Mouse (Mus musculus): ENCODE measurements around the gene Amt.
A peak's percentile ranks its signal among the peaks of the same experiment; 100 is the strongest.
"Not testable (repeated sequence)": the region's sequence is repeated elsewhere in the genome, so short reads cannot be mapped to it uniquely, and the experiment has no call there.

The Amt gene

DNA sequence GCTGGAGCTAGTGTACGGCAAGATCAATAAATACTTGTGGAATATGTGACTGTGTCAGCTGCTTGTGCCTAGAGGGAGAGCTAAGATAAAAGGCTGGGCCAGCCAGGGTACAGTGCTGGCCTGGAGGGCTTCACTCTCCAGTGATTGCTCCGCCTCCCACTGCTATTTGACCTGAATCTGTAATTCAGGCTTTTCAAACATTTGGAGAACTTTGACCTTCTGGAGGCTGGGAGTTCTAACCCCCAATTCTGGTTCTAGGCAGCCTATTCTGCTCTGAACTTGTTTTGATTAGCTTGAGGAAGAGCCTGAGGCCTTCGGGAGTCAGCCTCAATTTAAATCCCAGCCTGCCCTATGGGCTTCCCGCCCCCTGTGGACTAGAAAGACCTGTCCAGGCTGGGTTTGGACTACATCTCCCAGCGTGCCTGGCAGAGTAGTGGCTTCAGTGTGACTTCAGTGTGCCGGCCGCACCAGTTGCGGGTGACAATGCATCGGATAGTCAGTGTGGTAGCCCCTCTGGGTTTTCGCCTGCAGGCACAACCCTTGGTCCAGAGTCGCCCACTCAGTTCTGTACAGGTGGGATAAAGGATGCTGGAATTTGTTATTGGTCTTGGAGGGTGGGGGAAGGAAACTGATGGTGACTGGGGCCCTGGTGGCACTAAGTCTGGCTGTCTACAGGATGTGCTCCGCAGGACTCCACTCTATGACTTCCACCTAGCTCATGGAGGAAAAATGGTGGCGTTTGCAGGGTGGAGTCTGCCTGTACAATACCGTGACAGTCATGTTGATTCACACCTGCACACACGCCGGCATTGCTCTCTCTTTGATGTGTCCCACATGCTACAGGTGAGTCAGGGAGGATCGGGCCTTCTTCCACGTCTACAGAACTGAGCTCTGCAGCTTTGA is at the start of gene Amt:
Gene Amt (plus strand): TSS at position 401 of the 903 bp plus-strand sequence.
- DNase-seq: peak; percentile 53 to 54

DNA sequence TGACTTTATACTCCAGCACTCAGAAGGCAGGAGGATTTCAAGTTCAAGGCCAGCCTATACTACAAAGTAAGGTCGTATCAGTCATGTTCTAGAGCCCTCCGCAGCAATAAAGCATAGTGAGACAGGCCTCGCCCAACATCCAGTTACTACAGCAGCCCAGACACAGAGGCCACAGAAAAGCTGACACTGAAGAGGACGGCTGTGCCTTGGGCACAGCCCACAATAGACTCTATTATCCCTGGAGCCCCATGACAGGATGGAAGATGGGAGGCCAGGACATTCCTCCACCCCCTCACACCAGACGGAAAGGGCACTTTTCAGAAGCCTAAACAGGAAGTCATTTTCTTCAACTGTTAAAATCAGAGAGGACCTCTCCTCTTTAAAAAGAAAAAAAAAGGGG is 47.7 kb upstream of the Amt start:
- DNase-seq: no peak

DNA sequence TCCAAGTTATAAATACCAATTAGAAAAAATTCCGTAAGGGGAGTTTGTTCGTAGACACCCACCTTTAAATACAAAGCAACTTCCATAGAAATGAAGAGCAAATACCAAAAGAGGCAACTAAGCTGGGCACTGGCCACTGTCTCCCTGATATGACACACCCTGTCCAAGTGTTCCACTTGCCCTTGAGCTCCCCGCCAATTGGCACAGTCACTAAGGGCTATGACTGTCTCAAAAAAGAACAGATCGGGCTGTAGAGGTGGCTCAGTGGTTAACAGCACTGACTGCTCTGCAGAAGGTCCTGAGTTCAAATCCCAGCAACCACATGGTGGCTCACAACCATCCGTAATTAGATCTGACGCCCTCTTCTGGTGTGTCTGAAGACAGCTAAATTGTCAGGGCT is 44.8 kb upstream of the Amt start:
- DNase-seq: no peak

DNA sequence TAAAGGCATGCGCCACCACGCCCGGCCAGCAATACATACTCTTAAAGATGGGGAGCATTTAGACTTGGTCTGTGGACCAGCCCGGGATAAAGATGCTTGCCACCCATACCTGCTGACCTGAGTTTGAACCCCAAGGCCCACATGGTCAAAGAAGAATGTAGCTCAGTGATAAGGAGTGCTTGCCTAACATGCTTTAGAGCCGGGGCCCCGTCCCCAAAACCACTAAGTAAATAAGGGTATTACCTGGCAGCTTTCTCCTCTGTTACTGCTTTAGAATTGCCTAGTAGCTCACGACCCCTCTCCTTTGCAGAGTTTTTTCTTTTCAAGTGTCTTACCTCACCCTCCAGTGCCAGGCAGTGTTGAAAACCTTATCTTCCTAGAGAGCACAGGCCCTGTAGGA is 43.9 kb upstream of the Amt start:
- DNase-seq: no peak

DNA sequence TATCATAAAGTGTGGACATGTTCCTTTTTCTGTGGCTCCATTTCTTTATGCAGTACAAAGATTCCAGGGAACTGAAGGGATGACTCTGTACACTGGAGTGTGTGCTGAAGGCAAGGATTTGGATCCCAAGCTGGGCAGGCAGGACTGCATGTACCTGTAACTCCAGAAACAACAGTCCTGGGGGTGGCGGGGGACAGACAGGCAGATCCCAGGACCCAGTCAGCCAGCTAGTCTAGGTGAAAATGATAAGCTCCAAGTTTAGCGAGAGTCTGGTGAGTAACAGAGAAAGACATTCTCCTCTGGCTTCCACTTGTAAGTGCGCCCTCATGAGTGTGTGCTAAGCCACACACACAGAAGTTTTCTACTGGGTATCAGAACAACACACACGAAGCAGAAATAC is 36.1 kb upstream of the Amt start:
- no peak for DNase-seq

DNA sequence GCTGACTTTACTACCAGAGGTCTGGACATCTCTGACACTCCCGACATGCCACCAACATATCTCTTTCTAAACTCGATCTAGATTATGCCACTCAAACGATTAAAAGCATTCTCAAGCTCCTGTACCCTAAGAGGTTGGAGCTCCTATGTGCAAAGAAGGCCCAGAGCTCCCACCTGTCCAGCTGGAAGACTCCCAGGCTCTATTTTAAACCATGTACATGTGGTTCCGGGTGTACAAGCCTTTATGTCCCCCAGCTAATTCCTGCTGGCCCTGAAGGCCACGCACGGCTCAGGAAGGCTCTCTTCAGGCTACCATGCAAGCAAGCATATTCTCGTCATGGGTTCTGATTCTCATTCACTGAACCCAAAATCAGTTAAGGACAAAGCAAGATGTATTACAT is 34.8 kb upstream of the Amt start:
- no peak for DNase-seq

DNA sequence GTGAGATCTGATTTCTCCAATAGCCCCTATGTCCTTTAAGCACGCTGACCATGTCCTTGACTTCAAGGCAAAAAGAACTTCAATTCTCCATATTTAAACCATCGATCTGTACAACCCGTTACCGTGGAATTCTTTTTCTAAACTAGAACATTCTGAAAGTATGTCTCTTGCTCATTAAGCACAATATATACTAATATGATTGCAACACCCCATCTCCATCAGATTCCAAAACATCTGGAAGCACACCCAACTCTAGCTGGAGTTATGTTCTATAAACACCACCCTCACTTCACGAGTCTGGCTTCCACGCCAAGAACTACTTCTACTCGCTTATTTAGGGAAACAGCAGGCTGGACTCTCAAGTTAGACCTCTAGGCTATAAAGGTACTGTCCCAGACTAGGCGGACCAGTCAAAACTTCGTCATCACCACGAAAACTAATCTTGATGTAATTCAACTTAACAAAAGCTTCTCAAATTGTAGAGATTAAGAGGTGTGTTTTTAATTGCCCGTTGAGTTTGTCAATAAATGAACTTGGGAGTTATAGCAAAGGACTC is 34.1 kb upstream of the Amt start:
- DNase-seq: no peak

DNA sequence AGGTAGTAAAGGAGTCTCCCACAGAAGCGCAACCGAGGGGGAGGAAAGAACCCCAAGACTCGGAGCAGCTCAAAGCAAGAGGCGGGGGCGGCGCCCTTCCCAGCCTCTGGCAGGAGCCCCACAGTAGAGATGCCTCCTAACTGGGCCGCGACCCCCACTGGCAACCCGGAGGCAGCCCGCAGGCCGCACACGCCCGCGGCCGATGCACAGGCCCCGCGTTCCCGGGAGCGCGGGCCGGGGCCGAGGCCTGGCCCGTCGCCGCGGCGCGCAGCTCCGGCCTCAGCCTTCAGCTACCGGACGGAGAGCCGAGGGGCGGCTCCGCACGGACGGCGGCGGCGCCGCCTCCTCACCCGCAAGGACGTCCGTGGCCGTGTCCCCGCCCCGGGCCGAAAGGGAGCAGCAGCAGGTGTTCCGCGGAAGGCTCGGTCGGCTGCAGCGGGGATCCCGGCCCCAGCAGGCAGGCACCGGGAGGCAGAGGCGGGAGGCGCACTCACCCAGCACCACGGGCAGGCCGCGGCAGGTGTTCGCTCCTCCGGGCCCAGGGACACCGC is 33.4 kb upstream of the Amt start:
- DNase-seq: peak in 1 of 2 experiments; percentile 52

DNA sequence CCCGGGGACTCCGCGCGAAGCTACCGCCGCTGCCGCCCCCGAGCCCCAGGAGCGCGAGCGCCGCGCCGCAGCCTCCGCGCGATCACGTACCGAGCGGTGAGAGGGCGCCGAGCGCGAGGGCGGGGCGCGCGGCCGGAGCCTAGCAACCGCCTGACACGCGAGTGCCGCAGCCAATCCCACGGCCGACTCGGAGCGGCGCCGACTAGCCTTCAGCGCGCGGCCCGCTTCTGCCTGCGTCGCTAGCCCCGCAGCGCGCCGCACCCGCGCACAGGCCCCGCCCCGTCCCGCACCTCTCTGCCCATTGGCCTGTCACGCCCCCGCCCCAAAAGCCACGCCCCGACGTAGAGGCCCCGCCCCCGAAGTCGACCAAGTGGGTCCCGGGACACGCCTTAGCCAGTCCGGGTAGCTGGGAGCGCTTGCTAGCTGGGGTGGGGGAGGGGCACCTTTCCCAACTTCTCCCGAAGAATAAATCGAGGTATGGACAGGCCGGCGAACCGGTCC is 32.9 kb upstream of the Amt start, which contains the start of gene Dag1:
Gene Dag1 (minus strand): TSS at position 269 of the 501 bp plus-strand sequence.
- DNase-seq: peak; percentile 99 to 100

DNA sequence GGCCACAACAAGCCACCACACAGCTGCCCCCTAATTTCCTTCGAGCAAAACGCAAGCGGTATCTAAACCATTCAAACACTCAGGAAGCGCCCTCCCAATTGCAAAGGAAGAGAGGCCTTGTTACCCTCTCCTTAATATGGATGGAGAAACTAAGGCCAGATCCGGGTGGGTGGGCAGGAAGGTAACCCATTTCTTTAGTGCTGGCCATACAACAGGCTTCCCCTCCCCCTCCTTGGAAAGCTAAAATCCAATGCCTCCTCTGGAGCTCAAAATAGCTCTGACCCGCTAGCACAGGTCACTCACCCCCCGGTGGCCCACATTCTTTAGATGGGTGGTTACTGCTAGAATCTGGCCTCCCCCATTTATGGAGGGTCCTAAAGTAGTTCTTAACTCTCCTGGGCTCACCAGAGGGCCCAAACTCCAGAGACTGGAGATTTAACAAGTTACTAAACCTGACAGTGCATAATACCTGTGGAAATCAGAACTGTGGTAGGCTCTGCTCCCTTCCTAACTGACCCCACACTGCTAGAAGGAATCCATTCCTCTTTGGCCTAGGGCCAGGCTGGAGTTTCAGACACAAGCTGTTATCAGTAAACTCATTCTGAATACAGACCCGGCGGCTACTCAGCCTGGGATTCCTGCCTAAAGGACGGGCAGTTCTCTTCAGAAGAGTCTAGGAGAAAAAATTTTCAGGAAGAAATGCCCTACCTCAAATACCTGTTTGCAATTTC is 32.3 kb upstream of the Amt start:
- peak; percentile 55 to 61 for DNase-seq

DNA sequence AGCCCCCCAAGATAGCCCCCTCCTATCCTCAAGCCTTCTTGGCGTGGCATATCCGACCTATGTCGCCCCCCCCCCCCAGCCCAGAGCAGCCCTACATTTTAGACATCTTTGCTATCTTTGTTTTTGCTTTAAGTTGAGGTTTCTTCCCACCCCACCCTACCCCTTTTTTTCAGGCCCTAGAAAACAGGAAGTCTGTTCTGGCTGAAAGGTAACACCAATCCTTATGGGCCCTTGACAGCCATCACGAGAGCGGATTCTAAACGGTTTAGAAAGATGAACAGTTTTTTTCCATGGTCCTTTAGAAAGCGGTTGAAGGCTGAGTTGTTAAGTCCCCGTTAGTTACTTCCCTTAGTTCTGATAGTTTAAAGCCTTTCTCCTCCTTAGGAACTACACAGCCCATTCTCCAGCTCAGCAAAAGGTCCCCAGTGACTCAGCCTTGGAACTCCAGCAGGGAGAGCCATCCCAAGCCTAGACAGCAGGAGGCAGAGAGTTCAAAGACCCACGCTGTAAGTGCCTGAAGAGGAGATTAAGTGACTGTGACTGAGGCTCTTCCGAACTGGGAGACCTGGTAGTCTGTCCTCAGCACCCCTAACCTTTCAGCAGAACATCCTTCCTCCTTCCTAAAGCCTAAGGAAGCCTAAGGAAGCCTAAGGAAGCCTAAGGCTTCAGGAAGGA is 30.3 kb upstream of the Amt start:
- DNase-seq: no peak

DNA sequence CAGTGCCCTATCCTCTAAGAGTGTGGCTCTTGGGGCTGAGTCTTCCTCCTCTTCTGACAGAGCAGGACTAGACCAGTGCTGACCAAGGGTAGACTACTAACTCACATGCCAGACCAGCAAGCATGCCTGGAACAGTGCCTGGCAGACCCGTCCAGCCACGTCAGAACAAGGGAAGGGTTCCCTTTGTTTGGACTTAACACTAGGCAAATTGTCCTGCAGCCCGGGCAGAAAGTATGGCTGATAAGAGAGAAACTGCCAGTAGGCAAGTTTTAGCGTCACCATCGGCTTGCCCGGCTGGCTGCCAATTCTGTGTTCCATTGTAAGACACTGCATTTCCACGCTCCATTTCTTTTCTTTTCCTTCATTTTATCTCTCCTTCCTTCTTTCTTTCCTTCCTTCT is 29.0 kb upstream of the Amt start:
- peak in 1 of 2 experiments; percentile 12 for DNase-seq

DNA sequence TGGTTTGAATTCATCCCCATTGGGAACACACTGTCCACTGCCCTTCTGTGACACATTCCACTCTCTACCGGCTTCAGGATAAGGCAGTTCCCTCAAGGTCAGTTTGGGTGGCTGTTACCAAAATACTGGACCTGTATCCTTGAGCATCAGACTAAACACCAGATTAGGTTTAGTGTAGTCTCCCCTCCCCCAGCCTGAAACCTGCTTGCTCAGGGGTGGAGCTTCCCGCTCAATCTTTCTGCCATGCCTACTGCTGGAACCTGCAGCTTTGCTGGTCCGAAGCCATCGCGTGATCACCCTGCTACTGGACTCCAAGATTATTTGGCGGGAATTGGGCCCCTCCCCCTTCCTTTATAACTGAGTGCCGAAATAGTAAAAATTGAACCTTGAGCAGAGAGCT is 28.0 kb upstream of the Amt start:
- not testable (repeated sequence) for DNase-seq

DNA sequence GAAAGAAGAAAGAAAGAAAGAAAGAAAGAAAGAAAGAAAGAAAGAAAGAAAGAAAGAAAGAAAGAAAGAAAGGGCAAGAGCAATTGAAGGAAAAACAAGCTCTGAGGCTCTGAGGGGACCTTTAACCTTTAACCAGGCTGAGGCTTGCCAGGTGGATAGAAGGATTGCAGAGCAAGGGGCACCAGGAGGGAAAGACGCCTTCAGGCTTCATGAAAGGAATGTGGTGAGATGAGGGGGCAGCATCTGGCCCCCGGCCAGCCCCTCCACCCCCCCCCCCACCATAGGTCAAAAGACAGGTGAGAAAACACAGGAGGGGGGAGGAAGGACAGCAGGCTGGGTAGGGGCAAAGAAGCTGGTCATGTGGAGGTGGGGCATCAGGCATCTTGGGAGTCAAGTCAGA is 24.7 kb upstream of the Amt start:
- DNase-seq: no peak

DNA sequence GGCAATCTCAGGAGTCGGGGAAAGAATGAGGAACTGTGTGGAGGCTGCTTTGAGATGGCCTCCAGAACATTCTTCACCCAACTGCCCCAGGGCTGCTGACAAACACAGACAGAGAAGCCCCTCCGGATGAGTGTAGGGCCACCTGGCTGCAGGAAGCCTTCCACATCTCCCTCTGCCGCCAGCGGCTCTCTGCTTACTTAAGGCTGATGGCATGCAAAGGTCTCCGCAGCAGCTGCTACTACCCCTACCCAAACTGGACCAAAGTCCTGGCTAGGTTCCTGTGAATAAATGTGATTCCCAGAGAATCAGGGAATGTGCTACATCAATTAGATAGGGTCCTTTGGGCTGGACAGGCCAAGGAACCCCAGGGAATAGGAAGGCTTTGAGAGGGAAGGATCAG is 24.0 kb upstream of the Amt start:
- DNase-seq: no peak

DNA sequence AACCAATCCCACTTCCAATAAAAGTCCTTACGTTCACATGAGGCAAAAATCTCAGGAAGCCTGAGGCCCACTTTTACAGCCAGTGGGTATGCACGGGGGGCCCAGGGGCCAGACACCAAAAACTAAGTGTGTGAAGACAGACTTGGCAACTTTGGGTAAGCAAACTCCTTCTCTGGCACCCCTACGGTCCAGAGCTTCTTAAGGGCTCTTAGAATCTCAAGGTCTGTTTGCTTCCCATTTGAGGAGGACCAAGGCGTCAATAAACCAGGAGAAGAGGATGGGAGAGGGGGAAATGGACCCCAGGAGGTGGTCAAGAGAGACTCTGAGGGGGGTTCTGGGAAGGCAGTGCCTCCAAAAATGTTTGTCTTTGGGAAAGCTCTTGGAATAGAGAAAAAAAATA is 23.2 kb upstream of the Amt start:
- DNase-seq: no peak

DNA sequence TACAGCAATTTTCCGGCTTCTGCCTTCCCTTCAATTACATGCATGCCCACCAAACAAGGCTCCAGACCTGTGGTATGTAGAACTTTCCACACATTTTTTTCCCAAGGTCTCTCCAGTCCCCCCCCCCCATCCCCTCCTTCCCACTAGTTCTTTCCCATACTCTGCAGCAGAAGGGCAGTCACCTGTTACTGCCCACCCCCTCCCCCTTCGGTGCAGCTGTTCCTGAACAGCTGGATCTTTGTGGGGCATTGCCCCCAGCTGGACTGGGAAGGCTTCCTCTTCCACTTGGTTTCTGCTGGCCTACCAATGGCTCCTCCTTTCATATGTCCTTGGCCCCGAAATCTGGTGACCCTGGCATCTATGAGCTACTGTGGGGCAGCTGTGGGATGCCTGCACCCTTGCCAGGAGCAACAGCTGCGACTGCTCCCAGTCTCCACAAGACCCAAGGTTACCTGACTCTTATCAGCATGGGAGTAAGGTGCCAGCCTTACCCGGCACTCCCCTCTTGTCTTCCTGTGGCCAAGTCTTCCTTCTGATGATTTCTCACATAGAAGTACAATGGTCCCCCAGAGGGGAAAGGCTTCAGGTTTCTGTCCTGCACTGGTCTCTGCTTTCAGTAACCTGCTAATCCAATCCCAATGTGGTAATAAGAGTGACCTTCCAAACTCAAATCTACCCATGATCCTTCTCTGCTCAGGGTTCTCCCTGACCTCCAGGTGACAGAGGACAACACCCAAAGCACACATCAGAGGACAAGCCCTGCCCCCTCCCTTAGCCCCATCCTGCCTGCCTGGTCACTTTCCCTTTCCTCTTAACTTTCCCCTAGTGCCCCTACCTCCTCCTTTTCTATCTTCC is 21.9 kb upstream of the Amt start:
- DNase-seq: no peak

DNA sequence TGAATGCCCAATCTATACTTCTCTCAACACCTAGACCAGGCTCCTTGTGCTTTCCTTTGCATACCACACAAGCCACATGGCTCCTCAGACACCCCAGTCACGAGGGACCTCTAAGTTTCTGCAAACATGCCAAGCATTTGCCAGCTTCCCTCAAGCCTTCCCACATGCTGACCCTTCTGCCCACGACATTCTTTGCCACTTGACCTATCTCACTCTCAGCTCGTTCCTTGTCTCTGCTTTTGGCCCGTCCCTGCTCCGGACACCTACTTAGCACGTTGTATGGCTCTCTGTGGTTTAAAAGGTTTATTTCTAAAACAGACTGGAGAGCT is 21.4 kb upstream of the Amt start:
- no peak for DNase-seq

DNA sequence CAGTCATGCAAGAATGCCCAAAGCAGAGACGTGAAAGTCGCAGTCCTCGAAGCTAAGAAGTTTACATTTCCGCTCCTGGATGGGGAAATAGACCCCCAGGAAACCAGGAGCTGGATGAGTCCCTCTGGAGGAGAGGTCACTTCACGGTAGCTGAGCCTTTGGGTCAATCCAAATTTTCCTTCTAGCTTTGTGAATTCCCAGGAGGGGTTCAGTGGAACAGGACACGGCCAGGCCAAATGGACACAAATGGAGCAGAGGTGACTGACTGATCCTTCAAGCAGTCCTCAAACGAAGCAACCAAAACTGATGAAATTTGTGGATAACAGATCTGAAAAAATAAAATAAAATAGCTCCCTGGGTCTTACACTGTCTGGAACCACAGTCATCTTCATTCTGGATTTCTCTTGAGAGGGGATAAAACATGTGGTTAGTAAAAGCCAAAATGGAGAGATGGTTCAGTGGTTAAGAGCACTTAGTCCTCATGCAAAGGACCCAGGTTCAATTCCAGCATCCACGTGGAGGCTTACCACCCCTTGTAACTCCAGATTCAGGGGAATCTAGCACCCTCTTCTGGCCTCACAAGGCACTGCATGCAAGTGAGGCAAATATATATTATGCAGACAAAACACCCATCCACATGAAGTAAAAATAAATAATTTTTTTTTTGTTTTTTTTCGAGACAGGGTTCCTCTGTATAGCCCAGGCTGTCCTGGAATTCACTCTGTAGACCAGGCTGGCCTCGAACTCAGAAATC is 17.8 kb upstream of the Amt start:
- DNase-seq: peak in 1 of 2 experiments; percentile 56

DNA sequence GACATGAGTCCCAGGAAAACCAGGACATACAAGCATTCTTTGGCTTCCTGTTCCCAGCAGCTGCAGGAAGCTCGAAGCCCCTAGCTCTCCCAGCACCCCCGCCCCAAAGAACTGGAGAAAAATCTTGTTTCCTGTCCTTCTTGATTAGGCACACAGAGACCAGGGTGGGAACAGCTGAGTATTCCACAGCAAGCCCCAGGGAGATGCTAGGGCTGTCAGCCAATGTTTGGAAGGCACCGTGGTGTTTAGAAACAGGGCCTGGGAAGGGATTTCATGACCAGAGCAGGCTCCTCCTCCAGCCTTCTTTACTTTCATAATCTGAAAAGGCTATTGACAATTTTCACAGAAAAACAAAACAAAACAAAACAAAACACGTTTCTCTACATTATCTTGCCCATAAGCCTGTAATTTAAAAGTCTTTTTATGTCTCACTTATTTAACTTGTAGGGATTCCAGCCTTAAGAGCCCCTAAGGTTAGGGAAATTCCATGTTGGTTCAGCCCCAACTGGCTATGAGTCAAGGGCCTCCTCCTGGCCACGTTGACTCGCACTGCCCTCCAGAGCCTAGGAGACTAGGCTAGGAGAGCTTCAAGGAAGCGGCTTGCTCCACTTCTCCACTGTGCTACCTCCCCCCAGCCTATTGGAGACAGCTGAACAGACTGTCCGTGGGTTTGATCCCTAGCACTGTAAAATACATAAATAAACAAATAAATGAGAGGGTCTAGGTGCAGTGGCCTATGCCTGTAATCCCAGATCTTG is 16.4 kb upstream of the Amt start:
- DNase-seq: peak; percentile 38 to 58

Data from cerebellum, postnatal 14 days (tissue).